Mouse (Mus musculus) C2C12 (cell line): ENCODE data around the gene Hrc.

Experiments
- CTCF ChIP-seq: IDR thresholded peaks from one replicate; pipeline ENCODE4 v1.5.1; 2011; ENCODE audit not compliant: control insufficient read depth, insufficient read depth, insufficient read length
- FOSL1 ChIP-seq: IDR thresholded peaks from one replicate; pipeline ENCODE4 v1.8.0; 2011; ENCODE audit warnings: mild to moderate bottlenecking, low read length; ENCODE audit not compliant: poor library complexity, insufficient read depth, severe bottlenecking
- MAX ChIP-seq: IDR thresholded peaks from one replicate; pipeline ENCODE4 v1.6.1; 2011; ENCODE audit warnings: mild to moderate bottlenecking, control low read depth
- MYOD1 ChIP-seq: IDR thresholded peaks from one replicate; pipeline ENCODE4 v1.6.1; 2011; ENCODE audit warnings: low read depth; ENCODE audit not compliant: control insufficient read depth, insufficient read length
- MYOG ChIP-seq: IDR thresholded peaks from one replicate; pipeline ENCODE4 v1.6.1; 2011; ENCODE audit not compliant: control insufficient read depth, insufficient read length; ENCODE audit errors: extremely low read depth
- USF1 ChIP-seq: IDR thresholded peaks from one replicate; pipeline ENCODE4 v1.6.1; 2011; ENCODE audit warnings: low read depth, mild to moderate bottlenecking, control low read depth, moderate library complexity

- no peak for TF ChIP-seq FOSL1
- no peak for TF ChIP-seq CTCF
- TF ChIP-seq MAX = no peak
- TF ChIP-seq USF1 = no peak
- TF ChIP-seq MYOD1 = no peak
- no peak for TF ChIP-seq MYOG
These were observed 37.5 kb upstream of the Hrc start for GRCm38 (mm10) chr7:45297563-45297962.
